In genomic region chr17:33888230-33888629, GRCm38 (mm10) we compare ENCODE assay signal across 13 mouse cellular contexts. TPM values are rescaled to one million over a fixed set of nuclear protein-coding genes. Genes with fewer than 3 reads are reported as not detected.
DNase-seq lines count a peak whose midpoint lies in the region; ATAC-seq and TF ChIP-seq lines count a peak whose summit lies in the region.
"Not testable (repeated sequence)": the region's sequence is repeated elsewhere in the genome, so short reads cannot be mapped to it uniquely, and the experiment has no call there.
"Had no signal": no experiment of that assay in that cellular context is flagged by ENCODE, and none has a peak within 500 bp of the region (broad histone marks: within the 10 kb centered on the region; RNA-seq: fewer than 3 reads in every experiment).

No protein-coding gene starts in this region.

- not testable (repeated sequence) for H3K9ac ChIP-seq in embryonic facial prominence, embryonic 12.5 days; forebrain, embryonic 11.5 days (ENCODE audit: low read length); kidney, embryonic 14.5 days (ENCODE audit: low read depth, low read length); liver, embryonic 11.5 days (ENCODE audit: low read depth, low read length); lung, embryonic 14.5 days; neural tube, embryonic 12.5 days
- H3K9ac ChIP-seq in heart, embryonic 13.5 days = peak overlapping the region; percentile 47; the same call in 1 of the 2 replicates

- ATAC-seq in embryonic facial prominence, embryonic 12.5 days (ENCODE audit: insufficient number of reproducible peaks, insufficient read depth, low FRiP score, low TSS enrichment); forebrain, embryonic 11.5 days (replicated peaks; ENCODE audit: low FRiP score); heart, embryonic 13.5 days (ENCODE audit: extremely low read depth, insufficient number of reproducible peaks, low FRiP score, low TSS enrichment); kidney, embryonic 14.5 days (ENCODE audit: low FRiP score, low TSS enrichment); liver, embryonic 11.5 days (replicated peaks; ENCODE audit: low FRiP score); lung, embryonic 14.5 days (ENCODE audit: insufficient read depth); neural tube, embryonic 12.5 days (ENCODE audit: low FRiP score, low read depth): not testable (repeated sequence)

- H3K27me3 ChIP-seq in embryonic facial prominence, embryonic 12.5 days; forebrain, embryonic 11.5 days (ENCODE audit: control insufficient read depth, insufficient read depth, low read length); heart, embryonic 13.5 days (replicated peaks); kidney, embryonic 14.5 days (ENCODE audit: control insufficient read depth, insufficient read depth, low read length); liver, embryonic 11.5 days (replicated peaks; ENCODE audit: control insufficient read depth, insufficient read depth, low read length); lung, embryonic 14.5 days (ENCODE audit: insufficient read depth, low read length); neural tube, embryonic 12.5 days (replicated peaks): not testable (repeated sequence)

- not testable (repeated sequence) for DNase-seq in forebrain, embryonic 11.5 days (ENCODE audit: low spot score); liver, embryonic 11.5 days (ENCODE audit: low spot score); lung, embryonic 14.5 days

- H3K36me3 ChIP-seq in embryonic facial prominence, embryonic 12.5 days = peaks cover 15% of the 10 kb centered on the region
- not testable (repeated sequence) for H3K36me3 ChIP-seq in forebrain, embryonic 11.5 days (ENCODE audit: control insufficient read depth, insufficient read depth, low read length); liver, embryonic 11.5 days (ENCODE audit: control insufficient read depth, insufficient read depth, low read length)
- peaks cover 31% of the 10 kb centered on the region for H3K36me3 ChIP-seq in heart, embryonic 13.5 days
- H3K36me3 ChIP-seq in kidney, embryonic 14.5 days (ENCODE audit: control insufficient read depth, insufficient read depth, low read length) = peaks cover 16% of the 10 kb centered on the region; the same call in 1 of the 2 replicates
- H3K36me3 ChIP-seq in lung, embryonic 14.5 days (ENCODE audit: insufficient read depth) = peaks cover 22% of the 10 kb centered on the region
- H3K36me3 ChIP-seq in neural tube, embryonic 12.5 days = peaks cover 18% of the 10 kb centered on the region; the same call in 1 of the 2 replicates

- peaks cover 10% of the 10 kb centered on the region for H3K4me1 ChIP-seq in embryonic facial prominence, embryonic 12.5 days
- H3K4me1 ChIP-seq in forebrain, embryonic 11.5 days (replicated peaks; ENCODE audit: control insufficient read depth, insufficient read depth, low read length); kidney, embryonic 14.5 days (ENCODE audit: control insufficient read depth, insufficient read depth, low read length); lung, embryonic 14.5 days (ENCODE audit: insufficient read depth); neural tube, embryonic 12.5 days: not testable (repeated sequence)
- H3K4me1 ChIP-seq in heart, embryonic 13.5 days = peaks cover 19% of the 10 kb centered on the region
- peaks cover 15% of the 10 kb centered on the region for H3K4me1 ChIP-seq in liver, embryonic 11.5 days (replicated peaks; ENCODE audit: control insufficient read depth, insufficient read depth, low read length)

- H3K27ac ChIP-seq in embryonic facial prominence, embryonic 12.5 days; forebrain, embryonic 11.5 days (ENCODE audit: low read depth, low read length); heart, embryonic 13.5 days (replicated peaks); kidney, embryonic 14.5 days (ENCODE audit: low read depth, low read length); liver, embryonic 11.5 days (ENCODE audit: low read depth, low read length); lung, embryonic 14.5 days (ENCODE audit: low read depth); neural tube, embryonic 12.5 days: not testable (repeated sequence)

- not testable (repeated sequence) for TF ChIP-seq CTCF in lung, embryonic 14.5 days (IDR thresholded peaks at IDR 0.05; ENCODE audit: low read depth)

- H3K4me2 ChIP-seq in embryonic facial prominence, embryonic 12.5 days (replicated peaks) = peak overlapping the region; percentile 26
- H3K4me2 ChIP-seq in forebrain, embryonic 11.5 days (ENCODE audit: low read depth, low read length, severe bottlenecking) = peak overlapping the region; percentile 9; the same call in 1 of the 2 replicates
- H3K4me2 ChIP-seq in heart, embryonic 13.5 days = peak overlapping the region; percentile 73
- peak overlapping the region; percentile 54; the same call in 1 of the 2 replicates for H3K4me2 ChIP-seq in kidney, embryonic 14.5 days (replicated peaks; ENCODE audit: low read depth, low read length)
- H3K4me2 ChIP-seq in liver, embryonic 11.5 days = peak overlapping the region; percentile 80
- H3K4me2 ChIP-seq in lung, embryonic 14.5 days = peak overlapping the region; percentile 65; the same call in 1 of the 2 replicates
- H3K4me2 ChIP-seq in neural tube, embryonic 12.5 days (replicated peaks) = peak overlapping the region; percentile 16; the same call in 1 of the 2 replicates

- not testable (repeated sequence) for H3K9me3 ChIP-seq in embryonic facial prominence, embryonic 12.5 days; forebrain, embryonic 11.5 days (ENCODE audit: control insufficient read depth, low read length); heart, embryonic 13.5 days; kidney, embryonic 14.5 days (ENCODE audit: control insufficient read depth, low read length); liver, embryonic 11.5 days (ENCODE audit: control insufficient read depth, low read length); lung, embryonic 14.5 days (ENCODE audit: low read depth, low read length); neural tube, embryonic 12.5 days

- H3K4me3 ChIP-seq in embryonic facial prominence, embryonic 12.5 days; forebrain, embryonic 11.5 days (ENCODE audit: low read depth, low read length); kidney, embryonic 14.5 days (ENCODE audit: low read length); neural tube, embryonic 12.5 days: not testable (repeated sequence)
- H3K4me3 ChIP-seq in heart, embryonic 13.5 days = peak overlapping the region; percentile 73; the same call in 1 of the 2 replicates
- peak overlapping the region; percentile 77; the same call in 1 of the 2 replicates for H3K4me3 ChIP-seq in liver, embryonic 11.5 days (ENCODE audit: low read depth, low read length)
- H3K4me3 ChIP-seq in lung, embryonic 14.5 days (ENCODE audit: low read depth, low read length) = 0 out of 2 replicates have a peak overlapping the region, but pooled peaks have one; percentile 66

RNA-seq across cellular contexts. Expression of gene Kifc1, which starts 2.2 kb away (rescaled TPM):
- 4.9 and 6.4 TPM in 2 replicates for polyA plus RNA-seq in embryonic facial prominence, embryonic 12.5 days (2016; fragmentation: Nextera tagmentation; extraction: Ambion mirVana)
- polyA plus RNA-seq in forebrain, embryonic 11.5 days (2014; fragmentation: Nextera tagmentation; extraction: Ambion mirVana) = 16.0 and 20.4 TPM in 2 replicates
- 5.3 and 5.4 TPM in 2 replicates for polyA plus RNA-seq in heart, embryonic 13.5 days (2015; fragmentation: Nextera tagmentation; extraction: Ambion mirVana)
- polyA plus RNA-seq in kidney, embryonic 14.5 days (2014; fragmentation: Nextera tagmentation; extraction: Ambion mirVana) = 6.2 and 20.8 TPM in 2 replicates
- polyA plus RNA-seq in liver, embryonic 11.5 days (2014; fragmentation: Nextera tagmentation; extraction: Ambion mirVana) = 10.2 and 11.8 TPM in 2 replicates
- polyA plus RNA-seq in lung, embryonic 14.5 days (2014; fragmentation: Nextera tagmentation; extraction: Ambion mirVana) = 8.3 and 9.3 TPM in 2 replicates
- polyA plus RNA-seq in neural tube, embryonic 12.5 days (2016; fragmentation: Nextera tagmentation; extraction: Ambion mirVana) = 2.6 and 4.1 TPM in 2 replicates

RNA-seq across cellular contexts. Expression of gene Gm7029, which starts 14.6 kb away (rescaled TPM):
- polyA plus RNA-seq in embryonic facial prominence, embryonic 12.5 days (2016; fragmentation: Nextera tagmentation; extraction: Ambion mirVana) = not detected in 2 replicates
- polyA plus RNA-seq in forebrain, embryonic 11.5 days (2014; fragmentation: Nextera tagmentation; extraction: Ambion mirVana) = not detected in 2 replicates
- not detected in 2 replicates for polyA plus RNA-seq in heart, embryonic 13.5 days (2015; fragmentation: Nextera tagmentation; extraction: Ambion mirVana)
- not detected in 2 replicates for polyA plus RNA-seq in kidney, embryonic 14.5 days (2014; fragmentation: Nextera tagmentation; extraction: Ambion mirVana)
- polyA plus RNA-seq in liver, embryonic 11.5 days (2014; fragmentation: Nextera tagmentation; extraction: Ambion mirVana) = not detected in 2 replicates
- not detected in 2 replicates for polyA plus RNA-seq in lung, embryonic 14.5 days (2014; fragmentation: Nextera tagmentation; extraction: Ambion mirVana)
- polyA plus RNA-seq in neural tube, embryonic 12.5 days (2016; fragmentation: Nextera tagmentation; extraction: Ambion mirVana) = not detected in 2 replicates
- polyA plus RNA-seq: C2C12; forebrain, embryonic 16.5 days; hindbrain, embryonic 15.5 days; intestine, postnatal 0 days; midbrain, postnatal 0 days; Patski had no signal

RNA-seq across cellular contexts. Expression of gene Platr17, which starts 16.7 kb away (rescaled TPM):
- 0.35 and 0.38 TPM in 2 replicates for polyA plus RNA-seq in embryonic facial prominence, embryonic 12.5 days (2016; fragmentation: Nextera tagmentation; extraction: Ambion mirVana)
- polyA plus RNA-seq in forebrain, embryonic 11.5 days (2014; fragmentation: Nextera tagmentation; extraction: Ambion mirVana) = 0.24 TPM in 1 of 2 replicates, not detected in the other
- 0.19 TPM in 1 of 2 replicates, not detected in the other for polyA plus RNA-seq in heart, embryonic 13.5 days (2015; fragmentation: Nextera tagmentation; extraction: Ambion mirVana)
- polyA plus RNA-seq in kidney, embryonic 14.5 days (2014; fragmentation: Nextera tagmentation; extraction: Ambion mirVana) = not detected in 2 replicates
- polyA plus RNA-seq in liver, embryonic 11.5 days (2014; fragmentation: Nextera tagmentation; extraction: Ambion mirVana) = 1.8 and 2.2 TPM in 2 replicates
- 0.32 TPM in 1 of 2 replicates, not detected in the other for polyA plus RNA-seq in lung, embryonic 14.5 days (2014; fragmentation: Nextera tagmentation; extraction: Ambion mirVana)
- not detected in 2 replicates for polyA plus RNA-seq in neural tube, embryonic 12.5 days (2016; fragmentation: Nextera tagmentation; extraction: Ambion mirVana)
- polyA plus RNA-seq: C2C12, Patski had no signal

RNA-seq across cellular contexts. Expression of gene Daxx, which starts 21.0 kb away (rescaled TPM):
- polyA plus RNA-seq in embryonic facial prominence, embryonic 12.5 days (2016; fragmentation: Nextera tagmentation; extraction: Ambion mirVana) = 70.1 and 72.8 TPM in 2 replicates
- polyA plus RNA-seq in forebrain, embryonic 11.5 days (2014; fragmentation: Nextera tagmentation; extraction: Ambion mirVana) = 68.2 and 73.8 TPM in 2 replicates
- polyA plus RNA-seq in heart, embryonic 13.5 days (2015; fragmentation: Nextera tagmentation; extraction: Ambion mirVana) = 31.7 and 35.3 TPM in 2 replicates
- 31.9 and 50.8 TPM in 2 replicates for polyA plus RNA-seq in kidney, embryonic 14.5 days (2014; fragmentation: Nextera tagmentation; extraction: Ambion mirVana)
- polyA plus RNA-seq in liver, embryonic 11.5 days (2014; fragmentation: Nextera tagmentation; extraction: Ambion mirVana) = 46.9 and 52.9 TPM in 2 replicates
- polyA plus RNA-seq in lung, embryonic 14.5 days (2014; fragmentation: Nextera tagmentation; extraction: Ambion mirVana) = 39.3 and 47.1 TPM in 2 replicates
- polyA plus RNA-seq in neural tube, embryonic 12.5 days (2016; fragmentation: Nextera tagmentation; extraction: Ambion mirVana) = 60.3 and 62.1 TPM in 2 replicates

RNA-seq across cellular contexts. Expression of gene Tapbp, which starts 27.5 kb away (rescaled TPM):
- 20.0 and 25.0 TPM in 2 replicates for polyA plus RNA-seq in embryonic facial prominence, embryonic 12.5 days (2016; fragmentation: Nextera tagmentation; extraction: Ambion mirVana)
- 13.9 and 15.5 TPM in 2 replicates for polyA plus RNA-seq in forebrain, embryonic 11.5 days (2014; fragmentation: Nextera tagmentation; extraction: Ambion mirVana)
- polyA plus RNA-seq in heart, embryonic 13.5 days (2015; fragmentation: Nextera tagmentation; extraction: Ambion mirVana) = 34.2 and 36.8 TPM in 2 replicates
- polyA plus RNA-seq in kidney, embryonic 14.5 days (2014; fragmentation: Nextera tagmentation; extraction: Ambion mirVana) = 17.4 and 24.6 TPM in 2 replicates
- polyA plus RNA-seq in liver, embryonic 11.5 days (2014; fragmentation: Nextera tagmentation; extraction: Ambion mirVana) = 28.1 and 29.1 TPM in 2 replicates
- 30.1 and 31.4 TPM in 2 replicates for polyA plus RNA-seq in lung, embryonic 14.5 days (2014; fragmentation: Nextera tagmentation; extraction: Ambion mirVana)
- 23.6 and 23.9 TPM in 2 replicates for polyA plus RNA-seq in neural tube, embryonic 12.5 days (2016; fragmentation: Nextera tagmentation; extraction: Ambion mirVana)

Comparison
In these comparisons a context has a peak if more than half of its experiments do, and no peak if none do; other contexts are left out.
1. H3K4me2 ChIP-seq: peak in every context shown above with its lines; median percentile 80 in liver, embryonic 11.5 days; 73 in heart, embryonic 13.5 days; 65 in lung, embryonic 14.5 days; 54 in kidney, embryonic 14.5 days; 26 in embryonic facial prominence, embryonic 12.5 days; 16 in neural tube, embryonic 12.5 days; 9 in forebrain, embryonic 11.5 days.